Mouse (Mus musculus) frontal cortex, adult (tissue): ENCODE results near the gene Sphkap.

Source experiments
- ATAC-seq: cut with Nextera tagmentation; 2 replicates; pipeline ENCODE4 v1.9.2; 2017; ENCODE audit warnings: mild to moderate bottlenecking, moderate library complexity, mixed read lengths; ENCODE audit not compliant: low TSS enrichment

Sphkap gene

GRCm38 (mm10) chr1:83297137-83298076 lies 110.6 kb downstream of the Sphkap start:
- no peak for ATAC-seq

GRCm38 (mm10) chr1:83285866-83286265 lies 122.1 kb downstream of the Sphkap start:
- ATAC-seq: no peak

- ATAC-seq: peak; percentile 84
Measured at GRCm38 (mm10) chr1:83277044-83277443, 131.0 kb downstream of the Sphkap start.

- no peak; the same call in 1 of the 2 replicates for ATAC-seq
Measured at GRCm38 (mm10) chr1:83276637-83277036, 131.4 kb downstream of the Sphkap start.

- ATAC-seq: no peak
Measured at GRCm38 (mm10) chr1:83251746-83252145, 156.3 kb downstream of the Sphkap start.

GRCm38 (mm10) chr1:83248235-83248746 lies 159.7 kb downstream of the Sphkap start:
- ATAC-seq: no peak

- no peak for ATAC-seq
Measured at GRCm38 (mm10) chr1:83227946-83228345, 180.1 kb downstream of the Sphkap start.

GRCm38 (mm10) chr1:83224423-83224960 lies 183.5 kb downstream of the Sphkap start:
- ATAC-seq: no peak

GRCm38 (mm10) chr1:83223072-83223471 lies 184.9 kb downstream of the Sphkap start:
- no peak for ATAC-seq

- peak; percentile 90 for ATAC-seq
Measured at GRCm38 (mm10) chr1:83218260-83218659, 189.7 kb downstream of the Sphkap start.

GRCm38 (mm10) chr1:83209981-83210380 lies 198.0 kb downstream of the Sphkap start:
- ATAC-seq: no peak
